Mouse (Mus musculus): ENCODE data around the gene Grik5.

GRCm38 (mm10) chr7:25071979-25072715, at the start of gene Grik5, which contains the start of gene Zfp574:
- no peak for TF ChIP-seq POLR2A (IDR thresholded peaks at IDR 0.05; ENCODE audit: extremely low read depth, insufficient read depth, low read length)
- TF ChIP-seq CTCF (IDR thresholded peaks at IDR 0.05; ENCODE audit: extremely low read depth, insufficient read depth, low read length): no peak

All from cortical plate, adult 2 months (tissue).